Mouse (Mus musculus): ENCODE data around the gene Olfr91.
"Not testable (repeated sequence)": the region's sequence is repeated elsewhere in the genome, so short reads cannot be mapped to it uniquely, and the experiment has no call there.

The Olfr91 gene

GRCm38 (mm10) chr17:37098178-37098577, at the start of gene Olfr91:
Gene Olfr91, minus strand, starts transcription at chr17:37098278.
- DNase-seq (ENCODE audit: low spot score in 2 of 2), result no peak

GRCm38 (mm10) chr17:37131366-37131765, 33.3 kb upstream of the Olfr91 start:
- not testable (repeated sequence) for DNase-seq (ENCODE audit: low spot score in 2 of 2)

GRCm38 (mm10) chr17:37119988-37120387, 21.9 kb upstream of the Olfr91 start, which contains the start of gene Olfr92:
Gene Olfr92, minus strand, starts transcription at chr17:37120088.
- DNase-seq (ENCODE audit: low spot score in 2 of 2), result no peak

- no peak for DNase-seq (ENCODE audit: low spot score in 2 of 2)
Observed at GRCm38 (mm10) chr17:37093289-37093688, 4.8 kb downstream of the Olfr91 start.

GRCm38 (mm10) chr17:37092198-37092597, 5.9 kb downstream of the Olfr91 start:
- no peak for DNase-seq (ENCODE audit: low spot score in 2 of 2)

GRCm38 (mm10) chr17:37088399-37088798, 9.7 kb downstream of the Olfr91 start, which contains the start of gene Olfr90:
Gene Olfr90, minus strand, starts transcription at chr17:37088499.
- no peak for DNase-seq (ENCODE audit: low spot score in 2 of 2)

- DNase-seq (ENCODE audit: low spot score in 2 of 2), result no peak
Observed at GRCm38 (mm10) chr17:37085545-37085944, 12.5 kb downstream of the Olfr91 start.

GRCm38 (mm10) chr17:37084632-37085031, 13.4 kb downstream of the Olfr91 start:
- no peak for DNase-seq (ENCODE audit: low spot score in 2 of 2)

- DNase-seq (ENCODE audit: low spot score in 2 of 2), result peak in 1 of 2 experiments; percentile 55
Observed at GRCm38 (mm10) chr17:37083327-37083726, 14.8 kb downstream of the Olfr91 start.

- no peak for DNase-seq (ENCODE audit: low spot score in 2 of 2)
Observed at GRCm38 (mm10) chr17:37081659-37082058, 16.4 kb downstream of the Olfr91 start.

GRCm38 (mm10) chr17:37080119-37080518, 18.0 kb downstream of the Olfr91 start:
- no peak for DNase-seq (ENCODE audit: low spot score in 2 of 2)

- no peak for DNase-seq (ENCODE audit: low spot score in 2 of 2)
Observed at GRCm38 (mm10) chr17:37078990-37079389, 19.1 kb downstream of the Olfr91 start.

- no peak for DNase-seq (ENCODE audit: low spot score in 2 of 2)
Observed at GRCm38 (mm10) chr17:37078193-37078592, 19.9 kb downstream of the Olfr91 start.

GRCm38 (mm10) chr17:37075766-37076165, 22.3 kb downstream of the Olfr91 start:
- DNase-seq (ENCODE audit: low spot score in 2 of 2), result no peak

GRCm38 (mm10) chr17:37075181-37075580, 22.9 kb downstream of the Olfr91 start:
- no peak for DNase-seq (ENCODE audit: low spot score in 2 of 2)

- no peak for DNase-seq (ENCODE audit: low spot score in 2 of 2)
Observed at GRCm38 (mm10) chr17:37072730-37073276, 25.3 kb downstream of the Olfr91 start.

GRCm38 (mm10) chr17:37072080-37072729, 25.9 kb downstream of the Olfr91 start:
- DNase-seq (ENCODE audit: low spot score in 2 of 2), result no peak

GRCm38 (mm10) chr17:37070121-37070520, 28.0 kb downstream of the Olfr91 start:
- no peak for DNase-seq (ENCODE audit: low spot score in 2 of 2)

GRCm38 (mm10) chr17:37067861-37068260, 30.2 kb downstream of the Olfr91 start:
- DNase-seq (ENCODE audit: low spot score in 2 of 2), result no peak

GRCm38 (mm10) chr17:37065993-37066392, 32.1 kb downstream of the Olfr91 start:
- no peak for DNase-seq (ENCODE audit: low spot score in 2 of 2)

- no peak for DNase-seq (ENCODE audit: low spot score in 2 of 2)
Observed at GRCm38 (mm10) chr17:37063686-37064495, 34.2 kb downstream of the Olfr91 start.

GRCm38 (mm10) chr17:37063063-37063462, 35.0 kb downstream of the Olfr91 start:
- no peak for DNase-seq (ENCODE audit: low spot score in 2 of 2)

All from thymus, postnatal 10 days (tissue).